Mouse (Mus musculus): ENCODE results near the gene Lsm2. TPM values are rescaled to one million over a fixed set of nuclear protein-coding genes. Genes with fewer than 3 reads are reported as not detected.
A peak's percentile ranks its signal among the peaks of the same experiment; 100 is the strongest.
"Not testable (repeated sequence)": the region's sequence is repeated elsewhere in the genome, so short reads cannot be mapped to it uniquely, and the experiment has no call there.

The Lsm2 gene
- polyA plus RNA-seq, 1 experiment from 2014 or later: 97.8 TPM

- peak overlapping the region; percentile 100 for H3K4me2 ChIP-seq (replicated peaks)
- H3K36me3 ChIP-seq (replicated peaks; ENCODE audit: control insufficient read depth, insufficient read depth): peaks cover 39% of the 10 kb centered on the region
- no peaks in the 10 kb centered on the region for H3K9me3 ChIP-seq (ENCODE audit: control insufficient read depth, low read length)
- no peaks in the 10 kb centered on the region for H3K27me3 ChIP-seq (ENCODE audit: control insufficient read depth, insufficient read depth, low read length)
- peak overlapping the region; percentile 92; the same call in 1 of the 2 replicates for H3K9ac ChIP-seq
- no peak for ATAC-seq (ENCODE audit: low FRiP score)
- H3K4me3 ChIP-seq (replicated peaks; ENCODE audit: low read length): no peak overlapping the region
- no peak overlapping the region for H3K27ac ChIP-seq
- no peak for DNase-seq (ENCODE audit: low spot score)
- WGBS: 72% methylated on average over 9 of the region's 9 CpGs
- H3K4me1 ChIP-seq (replicated peaks; ENCODE audit: control insufficient read depth, insufficient read depth, low read length): peaks cover 17% of the 10 kb centered on the region
Observed at GRCm38 (mm10) chr17:35003022-35003838, 21.6 kb downstream of the Lsm2 start.

GRCm38 (mm10) chr17:35004075-35004717 is 22.5 kb downstream of the Lsm2 start:
- no peak for DNase-seq (ENCODE audit: low spot score)
- Histone ChIP-seq H3K4me2 (replicated peaks) (no peak overlapping the region), H3K4me3 (replicated peaks; ENCODE audit: low read length) (no peak overlapping the region), H3K9me3 (ENCODE audit: control insufficient read depth, low read length) (no peaks in the 10 kb centered on the region), H3K27ac (no peak overlapping the region), H3K9ac (no peak overlapping the region), H3K36me3 (replicated peaks; ENCODE audit: control insufficient read depth, insufficient read depth) (peaks cover 49% of the 10 kb centered on the region), H3K4me1 (replicated peaks; ENCODE audit: control insufficient read depth, insufficient read depth, low read length) (peaks cover 17% of the 10 kb centered on the region), H3K27me3 (ENCODE audit: control insufficient read depth, insufficient read depth, low read length) (no peaks in the 10 kb centered on the region)
- WGBS: 96% methylated on average over 17 of the region's 17 CpGs
- no peak for ATAC-seq (ENCODE audit: low FRiP score)

- Histone ChIP-seq H3K36me3 (replicated peaks; ENCODE audit: control insufficient read depth, insufficient read depth) (peaks cover 58% of the 10 kb centered on the region), H3K4me1 (replicated peaks; ENCODE audit: control insufficient read depth, insufficient read depth, low read length) (peaks cover 17% of the 10 kb centered on the region), H3K9ac (no peak overlapping the region), H3K27ac (no peak overlapping the region), H3K9me3 (ENCODE audit: control insufficient read depth, low read length) (no peaks in the 10 kb centered on the region), H3K4me2 (replicated peaks) (no peak overlapping the region), H3K27me3 (ENCODE audit: control insufficient read depth, insufficient read depth, low read length) (no peaks in the 10 kb centered on the region), H3K4me3 (replicated peaks; ENCODE audit: low read length) (no peak overlapping the region)
- no peak for DNase-seq (ENCODE audit: low spot score)
- 96% methylated on average over 10 of the region's 10 CpGs for WGBS
- ATAC-seq (ENCODE audit: low FRiP score): no peak
Observed at GRCm38 (mm10) chr17:35005158-35005557, 23.5 kb downstream of the Lsm2 start.

GRCm38 (mm10) chr17:35005902-35006301 is 24.2 kb downstream of the Lsm2 start:
- not testable (repeated sequence) for H3K4me2 ChIP-seq (replicated peaks); H3K27me3 ChIP-seq (ENCODE audit: control insufficient read depth, insufficient read depth, low read length); H3K9ac ChIP-seq; ATAC-seq (ENCODE audit: low FRiP score); H3K4me3 ChIP-seq (replicated peaks; ENCODE audit: low read length); H3K9me3 ChIP-seq (ENCODE audit: control insufficient read depth, low read length); H3K27ac ChIP-seq; DNase-seq (ENCODE audit: low spot score)
- Histone ChIP-seq H3K36me3 (replicated peaks; ENCODE audit: control insufficient read depth, insufficient read depth) (peaks cover 66% of the 10 kb centered on the region), H3K4me1 (replicated peaks; ENCODE audit: control insufficient read depth, insufficient read depth, low read length) (peaks cover 17% of the 10 kb centered on the region)
- WGBS: 95% methylated on average over 4 of the region's 5 CpGs

GRCm38 (mm10) chr17:35007387-35007991 is 25.8 kb downstream of the Lsm2 start:
- no peak for DNase-seq (ENCODE audit: low spot score)
- Histone ChIP-seq H3K9me3 (ENCODE audit: control insufficient read depth, low read length) (no peaks in the 10 kb centered on the region), H3K4me2 (replicated peaks) (no peak overlapping the region), H3K27ac (no peak overlapping the region), H3K36me3 (replicated peaks; ENCODE audit: control insufficient read depth, insufficient read depth) (peaks cover 81% of the 10 kb centered on the region), H3K4me3 (replicated peaks; ENCODE audit: low read length) (no peak overlapping the region), H3K4me1 (replicated peaks; ENCODE audit: control insufficient read depth, insufficient read depth, low read length) (peaks cover 9% of the 10 kb centered on the region), H3K27me3 (ENCODE audit: control insufficient read depth, insufficient read depth, low read length) (no peaks in the 10 kb centered on the region), H3K9ac (no peak overlapping the region)
- WGBS: 96% methylated on average over 7 of the region's 7 CpGs
- no peak for ATAC-seq (ENCODE audit: low FRiP score)

- H3K36me3 ChIP-seq (replicated peaks; ENCODE audit: control insufficient read depth, insufficient read depth): peaks cover 98% of the 10 kb centered on the region
- ATAC-seq (ENCODE audit: low FRiP score) (no peak), DNase-seq (ENCODE audit: low spot score) (no peak)
- H3K4me2 ChIP-seq (replicated peaks): no peak overlapping the region
- no peaks in the 10 kb centered on the region for H3K4me1 ChIP-seq (replicated peaks; ENCODE audit: control insufficient read depth, insufficient read depth, low read length)
- no peak overlapping the region for H3K27ac ChIP-seq
- WGBS: 84% methylated on average over 7 of the region's 7 CpGs
- no peak overlapping the region for H3K4me3 ChIP-seq (replicated peaks; ENCODE audit: low read length)
- H3K27me3 ChIP-seq (ENCODE audit: control insufficient read depth, insufficient read depth, low read length): no peaks in the 10 kb centered on the region
- no peaks in the 10 kb centered on the region for H3K9me3 ChIP-seq (ENCODE audit: control insufficient read depth, low read length)
- H3K9ac ChIP-seq: no peak overlapping the region
Observed at GRCm38 (mm10) chr17:35009586-35009985, 27.9 kb downstream of the Lsm2 start.

- no peak for DNase-seq (ENCODE audit: low spot score)
- no peak overlapping the region for H3K4me2 ChIP-seq (replicated peaks)
- no peaks in the 10 kb centered on the region for H3K9me3 ChIP-seq (ENCODE audit: control insufficient read depth, low read length)
- H3K9ac ChIP-seq: no peak overlapping the region
- H3K27ac ChIP-seq: no peak overlapping the region
- peaks cover 100% of the 10 kb centered on the region for H3K36me3 ChIP-seq (replicated peaks; ENCODE audit: control insufficient read depth, insufficient read depth)
- no peak overlapping the region for H3K4me3 ChIP-seq (replicated peaks; ENCODE audit: low read length)
- H3K4me1 ChIP-seq (replicated peaks; ENCODE audit: control insufficient read depth, insufficient read depth, low read length): no peaks in the 10 kb centered on the region
- no peak for ATAC-seq (ENCODE audit: low FRiP score)
- WGBS: 92% methylated on average over 8 of the region's 8 CpGs
- H3K27me3 ChIP-seq (ENCODE audit: control insufficient read depth, insufficient read depth, low read length): no peaks in the 10 kb centered on the region
Observed at GRCm38 (mm10) chr17:35011440-35011839, 29.8 kb downstream of the Lsm2 start.

- no peak overlapping the region for H3K27ac ChIP-seq
- H3K9ac ChIP-seq: no peak overlapping the region
- H3K4me3 ChIP-seq (replicated peaks; ENCODE audit: low read length): no peak overlapping the region
- no peak overlapping the region for H3K4me2 ChIP-seq (replicated peaks)
- H3K27me3 ChIP-seq (ENCODE audit: control insufficient read depth, insufficient read depth, low read length): no peaks in the 10 kb centered on the region
- DNase-seq (ENCODE audit: low spot score) (no peak), ATAC-seq (ENCODE audit: low FRiP score) (no peak)
- no peaks in the 10 kb centered on the region for H3K4me1 ChIP-seq (replicated peaks; ENCODE audit: control insufficient read depth, insufficient read depth, low read length)
- H3K9me3 ChIP-seq (ENCODE audit: control insufficient read depth, low read length): no peaks in the 10 kb centered on the region
- peaks cover 95% of the 10 kb centered on the region for H3K36me3 ChIP-seq (replicated peaks; ENCODE audit: control insufficient read depth, insufficient read depth)
- WGBS: 90% methylated on average over 13 of the region's 13 CpGs
Observed at GRCm38 (mm10) chr17:35012430-35012829, 30.8 kb downstream of the Lsm2 start.

- DNase-seq (ENCODE audit: low spot score): no peak
- H3K27ac ChIP-seq: no peak overlapping the region
- no peaks in the 10 kb centered on the region for H3K4me1 ChIP-seq (replicated peaks; ENCODE audit: control insufficient read depth, insufficient read depth, low read length)
- 93% methylated on average over 6 of the region's 6 CpGs for WGBS
- no peak overlapping the region for H3K9ac ChIP-seq
- no peak overlapping the region for H3K4me2 ChIP-seq (replicated peaks)
- no peaks in the 10 kb centered on the region for H3K9me3 ChIP-seq (ENCODE audit: control insufficient read depth, low read length)
- no peak overlapping the region for H3K4me3 ChIP-seq (replicated peaks; ENCODE audit: low read length)
- H3K36me3 ChIP-seq (replicated peaks; ENCODE audit: control insufficient read depth, insufficient read depth): peaks cover 87% of the 10 kb centered on the region
- no peak for ATAC-seq (ENCODE audit: low FRiP score)
- H3K27me3 ChIP-seq (ENCODE audit: control insufficient read depth, insufficient read depth, low read length): no peaks in the 10 kb centered on the region
Observed at GRCm38 (mm10) chr17:35013221-35013620, 31.6 kb downstream of the Lsm2 start.
